In the genomic region with DNA sequence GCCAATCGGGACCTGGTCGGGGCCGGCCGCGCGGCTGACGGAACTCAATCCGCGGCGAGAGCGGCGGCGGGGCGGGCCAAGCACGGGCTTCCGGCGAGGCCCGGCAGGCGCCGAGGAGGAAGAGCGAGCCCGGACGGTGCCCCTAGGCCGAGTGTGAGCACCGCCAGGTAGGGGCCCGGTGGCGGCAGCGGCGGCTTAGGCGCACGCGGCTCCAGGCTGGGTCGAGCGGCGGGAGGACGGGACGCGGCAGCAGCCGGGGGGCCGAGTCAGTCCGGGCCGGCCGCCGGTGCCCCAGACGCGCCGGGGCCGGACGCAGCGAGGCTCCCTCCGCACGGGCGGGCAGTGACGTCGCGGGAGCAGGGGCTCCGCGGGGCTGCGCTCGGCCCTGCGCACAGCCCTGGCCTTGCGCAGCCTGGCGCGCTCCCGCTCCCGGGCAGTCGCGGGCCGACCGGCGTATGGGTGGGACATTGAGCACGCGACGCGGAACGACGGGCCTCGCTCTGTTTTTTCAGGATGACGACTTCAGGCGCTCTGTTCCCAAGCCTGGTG, we compare ENCODE assay signal across 8 mouse cellular contexts. TPM values are rescaled to one million over a fixed set of nuclear protein-coding genes. Genes with fewer than 3 reads are reported as not detected.
DNase-seq lines count a peak whose midpoint lies in the region; ATAC-seq lines count a peak whose summit lies in the region.

No protein-coding gene starts in this region.

- H3K27ac ChIP-seq in hindbrain, embryonic 11.5 days (ENCODE audit: low read depth, low read length), result peak overlapping the region; percentile 82

- H3K4me3 ChIP-seq in hindbrain, embryonic 11.5 days (ENCODE audit: low read depth, low read length), result peak overlapping the region; percentile 68
- H3K4me3 ChIP-seq in megakaryocyte, embryonic 14.5 days (replicated peaks), result peak overlapping the region; percentile 95

- peaks cover 7% of the 10 kb centered on the region; the same call in 1 of the 2 replicates for H3K36me3 ChIP-seq in hindbrain, embryonic 11.5 days (ENCODE audit: control insufficient read depth, insufficient read depth, low read length)
- peaks cover 53% of the 10 kb centered on the region for H3K36me3 ChIP-seq in megakaryocyte, embryonic 14.5 days (replicated peaks; ENCODE audit: low read length)

- H3K27me3 ChIP-seq in hindbrain, embryonic 11.5 days (ENCODE audit: control insufficient read depth, insufficient read depth, low read length), result no peaks in the 10 kb centered on the region
- no peaks in the 10 kb centered on the region for H3K27me3 ChIP-seq in megakaryocyte, embryonic 14.5 days (replicated peaks)

- ATAC-seq in hindbrain, embryonic 11.5 days (ENCODE audit: low FRiP score), result peak; percentile 81

- peak overlapping the region; percentile 93 for H3K4me2 ChIP-seq in hindbrain, embryonic 11.5 days (replicated peaks; ENCODE audit: low read depth, low read length)

- WGBS in hindbrain, embryonic 11.5 days, result under 1% methylated on average over 67 of the region's 80 CpGs

- H3K9me3 ChIP-seq in hindbrain, embryonic 11.5 days (ENCODE audit: control insufficient read depth, low read length), result no peaks in the 10 kb centered on the region
- H3K9me3 ChIP-seq in megakaryocyte, embryonic 14.5 days, result no peaks in the 10 kb centered on the region

- H3K4me1 ChIP-seq in hindbrain, embryonic 11.5 days (replicated peaks; ENCODE audit: control insufficient read depth, insufficient read depth, low read length), result no peaks in the 10 kb centered on the region; the same call in 1 of the 2 replicates
- H3K4me1 ChIP-seq in megakaryocyte, embryonic 14.5 days, result peaks cover 45% of the 10 kb centered on the region

- DNase-seq in embryo, embryonic 11 days, result peak; percentile 73
- DNase-seq in embryo, embryonic 10.5 days (ENCODE audit: low spot score), result no peak
- DNase-seq in right cerebral cortex, postnatal 14 days, result peak; percentile 57
- DNase-seq in right cerebral cortex, postnatal 10 days (ENCODE audit: low spot score in 2 of 2), result no peak
- DNase-seq in hindbrain, embryonic 11.5 days (ENCODE audit: low spot score), result no peak
- no peak for DNase-seq in spleen, postnatal 14 days (ENCODE audit: low spot score in 2 of 2)
- DNase-seq in urinary bladder, adult 2 months (ENCODE audit: low spot score), result no peak

- H3K9ac ChIP-seq in hindbrain, embryonic 11.5 days (ENCODE audit: low read depth, low read length), result peak overlapping the region; percentile 81

RNA-seq across cellular contexts. Expression of a gene that starts 0.3 kb away (rescaled TPM):
- 174 and 183 TPM in 2 replicates for polyA plus RNA-seq in hindbrain, embryonic 11.5 days (2014; fragmentation: Nextera tagmentation; extraction: Ambion mirVana)
- polyA plus RNA-seq in megakaryocyte, embryonic 14.5 days (2012; ENCODE audit: insufficient read depth, low replicate concordance), result 509 and 1,399 TPM in 2 replicates
- polyA plus RNA-seq in urinary bladder, adult 2 months (2012; rRNA removed), result 84.3 and 84.4 TPM in 2 replicates

RNA-seq across cellular contexts. Expression of a gene that starts 52.5 kb away (rescaled TPM):
- polyA plus RNA-seq in hindbrain, embryonic 11.5 days (2014; fragmentation: Nextera tagmentation; extraction: Ambion mirVana), result 42.1 and 42.2 TPM in 2 replicates
- 6.4 and 18.4 TPM in 2 replicates for polyA plus RNA-seq in megakaryocyte, embryonic 14.5 days (2012; ENCODE audit: insufficient read depth, low replicate concordance)
- 87.1 and 92.1 TPM in 2 replicates for polyA plus RNA-seq in urinary bladder, adult 2 months (2012; rRNA removed)

RNA-seq across cellular contexts. Expression of a gene that starts 54.1 kb away (rescaled TPM):
- 3.3 and 4.4 TPM in 2 replicates for polyA plus RNA-seq in hindbrain, embryonic 11.5 days (2014; fragmentation: Nextera tagmentation; extraction: Ambion mirVana)
- polyA plus RNA-seq in megakaryocyte, embryonic 14.5 days (2012; ENCODE audit: insufficient read depth, low replicate concordance), result 0.23 and 3.4 TPM in 2 replicates
- polyA plus RNA-seq in urinary bladder, adult 2 months (2012; rRNA removed), result 144 and 160 TPM in 2 replicates

Comparison
In these comparisons a context has a peak if more than half of its experiments do, and no peak if none do; other contexts are left out.
1. DNase-seq: peak in embryo, embryonic 11 days (single experiment) and right cerebral cortex, postnatal 14 days (single experiment); none in embryo, embryonic 10.5 days (single experiment), right cerebral cortex, postnatal 10 days (0 of 2), hindbrain, embryonic 11.5 days (single experiment), spleen, postnatal 14 days (0 of 2) and urinary bladder, adult 2 months (single experiment).
2. RNA of a gene that starts 54.1 kb away (polyA plus RNA-seq): 144 to 160 TPM in urinary bladder, adult 2 months; 3.3 to 4.4 TPM in hindbrain, embryonic 11.5 days and 0.23 to 3.4 TPM in megakaryocyte, embryonic 14.5 days; every median in the first group is over 10 times any median in the second.